Mouse (Mus musculus) c-Kit-positive CD71-positive TER-119-negative erythroid progenitor cells, embryonic 14.5 days (primary cell): ENCODE data around the gene Dnmt3a.

Source experiments
- DNase-seq: peaks from one replicate; pipeline ENCODE4 v3.0.0-alpha.2; 2013; ENCODE audit warnings: low read depth

Gene Dnmt3a

GRCm38 (mm10) chr12:3823408-3823807 is 17.6 kb downstream of the Dnmt3a start:
- DNase-seq: no peak

GRCm38 (mm10) chr12:3824906-3825713 is 19.3 kb downstream of the Dnmt3a start:
- no peak for DNase-seq

GRCm38 (mm10) chr12:3825714-3826080 is 19.9 kb downstream of the Dnmt3a start:
- DNase-seq: no peak

GRCm38 (mm10) chr12:3827771-3828170 is 22.0 kb downstream of the Dnmt3a start:
- DNase-seq: no peak

GRCm38 (mm10) chr12:3833059-3833760 is 27.4 kb downstream of the Dnmt3a start:
- DNase-seq: no peak

GRCm38 (mm10) chr12:3833851-3834273 is 28.1 kb downstream of the Dnmt3a start:
- DNase-seq: no peak

- DNase-seq: no peak
Measured at GRCm38 (mm10) chr12:3834373-3835314, 28.8 kb downstream of the Dnmt3a start.

GRCm38 (mm10) chr12:3835576-3835975 is 29.8 kb downstream of the Dnmt3a start:
- no peak for DNase-seq

GRCm38 (mm10) chr12:3837081-3837832 is 31.4 kb downstream of the Dnmt3a start:
- no peak for DNase-seq

- DNase-seq: no peak
Measured at GRCm38 (mm10) chr12:3838009-3838408, 32.2 kb downstream of the Dnmt3a start.

- no peak for DNase-seq
Measured at GRCm38 (mm10) chr12:3839662-3840061, 33.9 kb downstream of the Dnmt3a start.

GRCm38 (mm10) chr12:3841121-3841520 is 35.3 kb downstream of the Dnmt3a start:
- no peak for DNase-seq

GRCm38 (mm10) chr12:3842843-3843242 is 37.0 kb downstream of the Dnmt3a start:
- DNase-seq: no peak

GRCm38 (mm10) chr12:3843371-3843861 is 37.6 kb downstream of the Dnmt3a start:
- no peak for DNase-seq

GRCm38 (mm10) chr12:3843918-3844317 is 38.1 kb downstream of the Dnmt3a start:
- no peak for DNase-seq

GRCm38 (mm10) chr12:3844335-3844734 is 38.5 kb downstream of the Dnmt3a start:
- DNase-seq: no peak

GRCm38 (mm10) chr12:3849481-3849880 is 43.7 kb downstream of the Dnmt3a start:
- no peak for DNase-seq

GRCm38 (mm10) chr12:3850165-3850564 is 44.4 kb downstream of the Dnmt3a start:
- no peak for DNase-seq

- DNase-seq: no peak
Measured at GRCm38 (mm10) chr12:3850731-3851130, 44.9 kb downstream of the Dnmt3a start.

GRCm38 (mm10) chr12:3851179-3851578 is 45.4 kb downstream of the Dnmt3a start:
- no peak for DNase-seq

- DNase-seq: no peak
Measured at GRCm38 (mm10) chr12:3852521-3852920, 46.7 kb downstream of the Dnmt3a start.
